Mouse (Mus musculus) adrenal gland (tissue): ENCODE measurements around the gene Jup.
"Not testable (repeated sequence)": the region's sequence is repeated elsewhere in the genome, so short reads cannot be mapped to it uniquely, and the experiment has no call there.

Experiments
- intact Hi-C: fragments of 180-260 bp; cut with DNase I; formaldehyde crosslinking; loops from one replicate; pipeline ENCODE4 v1.15.1; 2025
- microRNA-seq, 2 experiments: library from miRNA; unstranded; fragments of <30 nt; microRNA quantifications; one replicate each; pipeline ENCODE4; 2019

Gene Jup

DNA sequence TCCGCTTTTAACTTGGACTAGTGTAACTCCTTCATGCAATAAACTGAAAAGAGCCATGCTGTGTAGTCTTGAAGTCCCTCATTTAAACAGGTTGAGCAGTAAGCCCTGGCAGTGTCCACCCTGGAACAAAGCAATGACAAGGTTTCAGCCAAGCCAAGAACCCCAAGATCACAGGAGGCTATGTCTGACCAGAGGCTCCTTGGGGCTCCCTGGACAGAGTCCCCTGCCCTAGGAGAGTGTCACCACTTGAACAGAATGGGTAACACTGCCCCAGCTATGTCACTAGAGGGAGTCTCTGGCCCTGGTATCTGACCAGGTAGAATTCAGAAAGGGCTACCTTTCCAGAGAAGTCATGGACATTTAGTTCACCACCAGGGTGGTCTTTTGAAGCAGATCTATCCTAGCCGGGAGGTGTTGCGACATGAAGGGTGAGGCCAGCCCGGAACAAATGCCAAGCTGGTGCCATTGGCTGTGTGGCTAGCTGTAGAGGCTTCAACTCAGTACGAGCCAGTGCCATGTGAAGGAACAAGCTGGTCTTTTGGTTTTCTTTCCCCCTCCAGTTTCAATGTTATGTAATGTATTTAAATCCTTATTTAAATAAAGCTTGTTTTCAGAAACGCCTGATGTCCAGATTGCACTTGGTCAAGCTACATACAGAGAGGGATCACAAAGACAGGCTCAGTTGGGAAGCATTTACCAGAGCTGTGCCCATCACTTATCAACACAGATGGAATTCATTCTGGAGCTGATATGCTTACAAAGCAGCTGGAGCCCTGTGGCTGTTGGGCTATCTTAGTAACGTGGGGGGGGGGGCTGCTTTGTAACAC, 75.9 kb downstream of the Jup start:
- intact Hi-C loops = not testable (repeated sequence)

GRCm38 (mm10) chr11:100320701-100321410, 76.7 kb downstream of the Jup start:
- intact Hi-C loops = not testable (repeated sequence)

DNA sequence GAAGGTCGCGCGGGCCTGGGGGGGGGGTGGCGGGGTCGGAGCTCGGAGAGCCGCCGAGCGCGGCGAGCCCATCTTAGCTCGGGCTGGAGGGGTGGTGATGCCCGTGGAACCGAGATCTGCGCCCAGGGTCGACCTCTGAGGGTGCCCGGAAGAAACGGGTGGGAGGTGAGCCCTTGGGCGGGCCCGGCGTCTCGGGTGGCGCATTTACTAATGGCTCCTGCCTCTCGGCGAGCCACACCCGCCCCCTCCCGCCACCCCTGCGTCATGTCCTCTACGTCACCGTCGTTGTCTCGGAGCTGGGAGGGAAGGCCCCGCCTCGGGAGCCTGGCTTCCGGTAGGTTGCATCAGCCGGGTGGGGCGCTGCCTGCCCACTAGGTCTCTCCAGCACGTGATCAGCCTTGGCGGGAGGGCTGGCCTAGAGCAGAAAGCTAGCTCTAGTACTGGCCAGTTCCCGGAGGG, 77.4 kb downstream of the Jup start:
- intact Hi-C loops = no loop called here

DNA sequence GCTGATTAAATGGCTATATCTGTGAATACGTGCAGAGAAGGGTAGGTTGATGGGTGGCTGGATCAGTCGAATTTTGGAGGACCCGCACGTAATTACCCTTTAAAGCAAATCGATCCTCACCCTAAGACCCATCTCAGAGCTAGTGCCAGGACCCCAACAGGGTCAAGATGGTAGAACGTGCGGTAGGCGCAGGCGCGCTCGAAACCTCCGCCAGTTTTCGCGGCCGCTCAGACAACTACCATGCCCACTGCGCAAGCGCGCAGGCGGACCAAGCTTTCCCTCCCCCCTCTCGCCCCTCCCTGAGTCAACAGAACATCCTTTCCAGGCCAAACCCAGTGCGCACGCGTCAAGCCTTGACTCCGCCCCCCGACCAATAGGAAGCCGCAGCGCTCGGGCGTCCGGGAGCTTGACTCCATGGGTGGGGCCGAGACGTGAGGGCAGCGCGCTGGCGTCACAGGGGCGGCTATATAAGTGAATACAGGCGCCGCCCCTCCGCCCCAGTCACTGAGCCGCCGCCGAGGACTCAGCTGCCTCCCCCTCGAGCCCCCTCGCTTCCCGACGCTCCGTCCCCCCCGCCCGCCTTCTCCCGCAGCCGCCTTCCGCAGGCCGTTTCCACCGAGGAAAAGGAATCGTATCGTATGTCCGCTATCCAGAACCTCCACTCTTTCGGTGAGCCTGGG, 77.9 kb downstream of the Jup start, which contains the start of gene Eif1:
Eif1 (plus strand) TSS at position 394 of the 680 bp plus-strand sequence.
- intact Hi-C loops = no loop called here

Small RNAs within 50 kb of the gene (microRNA-seq; reads per million reads assigned to microRNA genes)
- gene Gm27374 = 0 reads per million in 2 experiments
